10 mouse cellular contexts compared by ENCODE assay signal in genomic region chr5:130765784-130766183, GRCm38 (mm10).
DNase-seq lines count a peak whose midpoint lies in the region; ATAC-seq lines count a peak whose summit lies in the region.
"Had no signal": no experiment of that assay in that cellular context is flagged by ENCODE, and none has a peak within 500 bp of the region (broad histone marks: within the 10 kb centered on the region; RNA-seq: fewer than 3 reads in every experiment).

No protein-coding gene starts in this region.

- H3K27me3 ChIP-seq in midbrain, embryonic 15.5 days (replicated peaks) = no peaks in the 10 kb centered on the region
- no peaks in the 10 kb centered on the region for H3K27me3 ChIP-seq in heart, embryonic 12.5 days (replicated peaks)
- H3K27me3 ChIP-seq: CH12.LX had no signal

- no peak overlapping the region for H3K9ac ChIP-seq in midbrain, embryonic 15.5 days
- H3K9ac ChIP-seq in heart, embryonic 12.5 days = no peak overlapping the region
- H3K9ac ChIP-seq: liver, postnatal 0 days had no signal

- no peaks in the 10 kb centered on the region for H3K36me3 ChIP-seq in midbrain, embryonic 15.5 days (replicated peaks)
- no peaks in the 10 kb centered on the region for H3K36me3 ChIP-seq in heart, embryonic 12.5 days

- ATAC-seq in midbrain, embryonic 15.5 days (replicated peaks) = no peak
- ATAC-seq in heart, embryonic 12.5 days (ENCODE audit: insufficient number of reproducible peaks, low FRiP score) = no peak
- ATAC-seq: liver, postnatal 0 days had no signal

- 94% methylated on average over 6 of the region's 6 CpGs for WGBS in midbrain, embryonic 15.5 days
- WGBS in heart, embryonic 12.5 days = 86% methylated on average over 6 of the region's 6 CpGs

- DNase-seq in left cerebral cortex, adult 18-20 months (ENCODE audit: low spot score in 2 of 2) = peak; percentile 22 to 27
- DNase-seq in left cerebral cortex, adult 11 months (ENCODE audit: low spot score) = no peak
- DNase-seq in cerebellum, postnatal 10 days = peak; percentile 62 to 72
- peak; percentile 62 for DNase-seq in layer of hippocampus, adult 9-11 months
- peak; percentile 10 for DNase-seq in skeletal muscle tissue, adult 2 months (ENCODE audit: low read depth, low spot score)
- DNase-seq in natural killer cell, adult 2 months (ENCODE audit: low spot score in 2 of 2) = no peak
- DNase-seq: liver, postnatal 0 days had no signal

- no peak overlapping the region for H3K4me3 ChIP-seq in midbrain, embryonic 15.5 days
- no peak overlapping the region for H3K4me3 ChIP-seq in heart, embryonic 12.5 days

- no peak overlapping the region for H3K4me2 ChIP-seq in midbrain, embryonic 15.5 days
- no peak overlapping the region for H3K4me2 ChIP-seq in heart, embryonic 12.5 days

- H3K27ac ChIP-seq in midbrain, embryonic 15.5 days = no peak overlapping the region
- H3K27ac ChIP-seq in heart, embryonic 12.5 days (ENCODE audit: poor library complexity, severe bottlenecking) = no peak overlapping the region

- no peaks in the 10 kb centered on the region for H3K4me1 ChIP-seq in midbrain, embryonic 15.5 days
- H3K4me1 ChIP-seq in heart, embryonic 12.5 days (replicated peaks) = no peaks in the 10 kb centered on the region

- H3K9me3 ChIP-seq in midbrain, embryonic 15.5 days = no peaks in the 10 kb centered on the region; the same call in 1 of the 2 replicates
- H3K9me3 ChIP-seq in heart, embryonic 12.5 days (replicated peaks) = peaks cover 2% of the 10 kb centered on the region

Comparison
In these comparisons a context has a peak if more than half of its experiments do, and no peak if none do; other contexts are left out.
1. DNase-seq: peak in left cerebral cortex, adult 18-20 months (2 of 2), cerebellum, postnatal 10 days (2 of 2), layer of hippocampus, adult 9-11 months (single experiment) and skeletal muscle tissue, adult 2 months (single experiment); none in left cerebral cortex, adult 11 months (single experiment) and natural killer cell, adult 2 months (0 of 2).